10 mouse cellular contexts compared by ENCODE assay signal in the genomic region with DNA sequence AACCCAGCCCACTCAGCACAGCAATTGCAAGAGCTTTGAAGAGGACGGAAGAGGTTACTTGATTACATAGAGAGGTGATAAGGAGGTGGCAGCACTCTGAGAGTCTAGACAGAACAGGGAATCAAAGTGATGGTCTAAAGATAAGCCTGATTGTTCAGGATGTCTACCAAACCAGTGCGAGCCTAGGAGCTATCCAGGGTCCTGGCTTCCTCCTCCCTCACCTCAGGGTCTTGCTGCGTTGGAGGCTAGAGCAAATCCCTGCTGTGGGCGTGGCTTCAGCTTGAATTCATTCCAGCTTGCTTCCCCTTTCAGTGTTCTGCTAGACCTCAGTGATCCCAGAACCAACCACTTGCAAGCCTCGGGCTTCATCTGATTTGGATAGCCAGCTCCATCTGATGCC.
A peak's percentile ranks its signal among the peaks of the same experiment; 100 is the strongest.
DNase-seq lines count a peak whose midpoint lies in the region; ATAC-seq and TF ChIP-seq lines count a peak whose summit lies in the region.
"Had no signal": no experiment of that assay in that cellular context is flagged by ENCODE, and none has a peak within 500 bp of the region (broad histone marks: within the 10 kb centered on the region; RNA-seq: fewer than 3 reads in every experiment).

No protein-coding gene starts in this region.

- peak; percentile 62; the same call in 1 of the 2 replicates for ATAC-seq in kidney, embryonic 14.5 days (ENCODE audit: low FRiP score, low TSS enrichment)
- no peak for ATAC-seq in liver, embryonic 11.5 days (replicated peaks; ENCODE audit: low FRiP score)

- H3K4me2 ChIP-seq in kidney, embryonic 14.5 days (replicated peaks; ENCODE audit: low read depth, low read length) = no peak overlapping the region
- H3K4me2 ChIP-seq in liver, embryonic 11.5 days = no peak overlapping the region
- H3K4me2 ChIP-seq: embryonic facial prominence, embryonic 13.5 days had no signal

- no peaks in the 10 kb centered on the region for H3K36me3 ChIP-seq in kidney, embryonic 14.5 days (ENCODE audit: control insufficient read depth, insufficient read depth, low read length)
- H3K36me3 ChIP-seq in kidney, adult 2 months (ENCODE audit: control insufficient read depth, insufficient read depth, low read length) = no peaks in the 10 kb centered on the region
- no peaks in the 10 kb centered on the region for H3K36me3 ChIP-seq in liver, embryonic 11.5 days (ENCODE audit: control insufficient read depth, insufficient read depth, low read length)
- H3K36me3 ChIP-seq: embryonic facial prominence, embryonic 13.5 days had no signal

- TF ChIP-seq CTCF in kidney, adult 2 months (conservative IDR thresholded peaks at IDR 0.05; ENCODE audit: insufficient read depth, insufficient read length, low read depth, low read length) = no peak

- H3K4me1 ChIP-seq in kidney, embryonic 14.5 days (ENCODE audit: control insufficient read depth, insufficient read depth, low read length) = no peaks in the 10 kb centered on the region
- H3K4me1 ChIP-seq in kidney, adult 2 months (ENCODE audit: control insufficient read depth, insufficient read depth, low read length) = no peaks in the 10 kb centered on the region
- no peaks in the 10 kb centered on the region for H3K4me1 ChIP-seq in liver, embryonic 11.5 days (replicated peaks; ENCODE audit: control insufficient read depth, insufficient read depth, low read length)
- H3K4me1 ChIP-seq: embryonic facial prominence, embryonic 13.5 days had no signal

- H3K27ac ChIP-seq in kidney, embryonic 14.5 days (ENCODE audit: low read depth, low read length) = no peak overlapping the region
- no peak overlapping the region for H3K27ac ChIP-seq in kidney, adult 2 months (ENCODE audit: insufficient read depth, low read depth, low read length)
- H3K27ac ChIP-seq in liver, embryonic 11.5 days (ENCODE audit: low read depth, low read length) = no peak overlapping the region
- H3K27ac ChIP-seq: embryonic facial prominence, embryonic 13.5 days had no signal

- H3K4me3 ChIP-seq in kidney, embryonic 14.5 days (ENCODE audit: low read length) = no peak overlapping the region
- H3K4me3 ChIP-seq in kidney, adult 2 months (ENCODE audit: insufficient read depth, low read depth, low read length) = no peak overlapping the region
- H3K4me3 ChIP-seq in liver, embryonic 11.5 days (ENCODE audit: low read depth, low read length) = no peak overlapping the region
- H3K4me3 ChIP-seq: embryonic facial prominence, embryonic 13.5 days; megakaryocyte, embryonic 14.5 days had no signal

- no peaks in the 10 kb centered on the region for H3K27me3 ChIP-seq in kidney, embryonic 14.5 days (ENCODE audit: control insufficient read depth, insufficient read depth, low read length)
- no peaks in the 10 kb centered on the region for H3K27me3 ChIP-seq in kidney, adult 2 months (replicated peaks; ENCODE audit: control insufficient read depth, insufficient read depth, low read length)
- no peaks in the 10 kb centered on the region for H3K27me3 ChIP-seq in liver, embryonic 11.5 days (replicated peaks; ENCODE audit: control insufficient read depth, insufficient read depth, low read length)
- H3K27me3 ChIP-seq: embryonic facial prominence, embryonic 13.5 days had no signal

- no peak for TF ChIP-seq POLR2A in kidney, adult 2 months (IDR thresholded peaks at IDR 0.05; ENCODE audit: low read depth, low read length)

- no peak overlapping the region for H3K9ac ChIP-seq in kidney, embryonic 14.5 days (ENCODE audit: low read depth, low read length)
- H3K9ac ChIP-seq in liver, embryonic 11.5 days (ENCODE audit: low read depth, low read length) = no peak overlapping the region
- H3K9ac ChIP-seq: embryonic facial prominence, embryonic 13.5 days had no signal

- DNase-seq in kidney, adult 2 months = no peak
- peak; percentile 91 for DNase-seq in ES-CJ7 (ENCODE audit: low read depth, low spot score)
- DNase-seq in c-Kit-positive CD71-positive TER-119-negative erythroid progenitor cells, embryonic 14.5 days (ENCODE audit: low read depth) = peak; percentile 3
- peak; percentile 40 for DNase-seq in liver, embryonic 11.5 days (ENCODE audit: low spot score)
- peak; percentile 13 for DNase-seq in testis, postnatal 14 days (ENCODE audit: low spot score)
- no peak for DNase-seq in gastrocnemius, postnatal 25 days
- no peak for DNase-seq in gastrocnemius, adult 18-20 months (ENCODE audit: low spot score)

- WGBS in kidney, embryonic 14.5 days = 4% methylated on average over 5 of the region's 5 CpGs
- WGBS in kidney, adult 2 months = 5% methylated on average over 5 of the region's 5 CpGs
- 2% methylated on average over 5 of the region's 5 CpGs for WGBS in liver, embryonic 11.5 days

- H3K9me3 ChIP-seq in kidney, embryonic 14.5 days (ENCODE audit: control insufficient read depth, low read length) = no peaks in the 10 kb centered on the region
- H3K9me3 ChIP-seq in liver, embryonic 11.5 days (ENCODE audit: control insufficient read depth, low read length) = no peaks in the 10 kb centered on the region
- H3K9me3 ChIP-seq: embryonic facial prominence, embryonic 13.5 days; megakaryocyte, embryonic 14.5 days had no signal

Comparison
In these comparisons a context has a peak if more than half of its experiments do, and no peak if none do; other contexts are left out.
1. DNase-seq: peak in ES-CJ7 (single experiment), c-Kit-positive CD71-positive TER-119-negative erythroid progenitor cells, embryonic 14.5 days (single experiment), liver, embryonic 11.5 days (single experiment) and testis, postnatal 14 days (single experiment); none in kidney, adult 2 months (single experiment), gastrocnemius, postnatal 25 days (single experiment) and gastrocnemius, adult 18-20 months (single experiment).